Mouse (Mus musculus) hindbrain, embryonic 14.5 days (tissue): ENCODE results near the gene Zfp217. TPM values are rescaled to one million over a fixed set of nuclear protein-coding genes. Genes with fewer than 3 reads are reported as not detected.

Source experiments
- ATAC-seq: fragments of 200-750 bp; cut with Nextera tagmentation; 2 replicates; pipeline ENCODE4 v1.8.0; 2017; ENCODE audit warnings: moderate number of reproducible peaks, mild to moderate bottlenecking, moderate TSS enrichment, moderate library complexity; ENCODE audit not compliant: low FRiP score
- DNase-seq: peaks from one replicate; pipeline ENCODE4 v3.0.0-alpha.2; 2015; ENCODE audit warnings: low spot score
- H3K27ac ChIP-seq: fragments of 300-500 bp; sonication (generic); 2 replicates; pipeline ENCODE4 v1.5.1; 2014; ENCODE audit warnings: mild to moderate bottlenecking, moderate library complexity
- H3K27me3 ChIP-seq: fragments of 300-500 bp; sonication (generic); 2 replicates; pipeline ENCODE4 v1.6.1; 2014; ENCODE audit warnings: mild to moderate bottlenecking, low read length, mixed read lengths; ENCODE audit not compliant: control insufficient read depth, insufficient read depth
- H3K36me3 ChIP-seq: fragments of 300-500 bp; sonication (generic); replicated peaks from 2 replicates; pipeline ENCODE4 v1.6.1; 2014; ENCODE audit not compliant: control insufficient read depth, insufficient read depth
- H3K4me1 ChIP-seq: fragments of 300-500 bp; sonication (generic); replicated peaks from 2 replicates; pipeline ENCODE4 v1.6.1; 2014; ENCODE audit warnings: antibody characterized with exemption, low read length, mixed read lengths; ENCODE audit not compliant: control insufficient read depth, insufficient read depth
- H3K4me2 ChIP-seq: fragments of 300-500 bp; sonication (generic); replicated peaks from 2 replicates; pipeline ENCODE4 v1.6.1; 2014; ENCODE audit warnings: mild to moderate bottlenecking, moderate library complexity
- H3K4me3 ChIP-seq: fragments of 300-500 bp; sonication (generic); replicated peaks from 2 replicates; pipeline ENCODE4 v1.5.1; 2014; ENCODE audit warnings: mild to moderate bottlenecking, low read length
- H3K9ac ChIP-seq: fragments of 300-500 bp; sonication (generic); 2 replicates; pipeline ENCODE4 v1.6.1; 2014
- H3K9me3 ChIP-seq: fragments of 300-500 bp; sonication (generic); 2 replicates; pipeline ENCODE4 v1.6.1; 2016; ENCODE audit warnings: low read length; ENCODE audit not compliant: control insufficient read depth
- WGBS: fragments of 180-500 bp; shearing (Covaris S2); extraction: QIAGEN DNeasy Blood & Tissue Kit; methylation state at CpG from one replicate; pipeline ENCODE4 v1.1.7; 2014; 5-methylcytosine and 5-hydroxymethylcytosine counted together
- polyA plus RNA-seq: library from polyadenylated mRNA; unstranded; fragments of >200 nt; fragmentation: Nextera tagmentation; extraction: Ambion mirVana; gene quantifications from 2 replicates; pipeline ENCODE4 v1.2.1, GENCODE M21; 2014

Gene Zfp217
- polyA plus RNA-seq, 1 experiment from 2014 or later, result 1.5 TPM

GRCm38 (mm10) chr2:170101932-170102331 is 46.0 kb downstream of the Zfp217 start:
- Histone ChIP-seq H3K4me1 (no peaks in the 10 kb centered on the region), H3K9me3 (no peaks in the 10 kb centered on the region), H3K36me3 (no peaks in the 10 kb centered on the region), H3K27ac (no peak overlapping the region), H3K4me2 (no peak overlapping the region), H3K4me3 (no peak overlapping the region), H3K27me3 (no peaks in the 10 kb centered on the region), H3K9ac (no peak overlapping the region)
- no peak for DNase-seq
- ATAC-seq, result no peak
- 67% methylated on average over 7 of the region's 7 CpGs for WGBS

- Histone ChIP-seq H3K9me3 (no peaks in the 10 kb centered on the region), H3K27ac (no peak overlapping the region), H3K4me1 (no peaks in the 10 kb centered on the region), H3K36me3 (no peaks in the 10 kb centered on the region), H3K9ac (no peak overlapping the region), H3K4me3 (no peak overlapping the region), H3K4me2 (no peak overlapping the region), H3K27me3 (no peaks in the 10 kb centered on the region)
- ATAC-seq, result peak; percentile 65
- DNase-seq, result peak; percentile 98
- WGBS, result 6% methylated on average over 12 of the region's 12 CpGs
Observed at GRCm38 (mm10) chr2:170101132-170101531, 46.8 kb downstream of the Zfp217 start.

- no peaks in the 10 kb centered on the region for H3K4me1 ChIP-seq
- H3K27ac ChIP-seq, result no peak overlapping the region
- no peaks in the 10 kb centered on the region for H3K27me3 ChIP-seq
- no peak overlapping the region for H3K4me3 ChIP-seq
- no peaks in the 10 kb centered on the region for H3K9me3 ChIP-seq
- H3K4me2 ChIP-seq, result no peak overlapping the region
- DNase-seq, result no peak
- 89% methylated on average over 9 of the region's 9 CpGs for WGBS
- H3K9ac ChIP-seq, result no peak overlapping the region
- H3K36me3 ChIP-seq, result no peaks in the 10 kb centered on the region
- no peak for ATAC-seq
Observed at GRCm38 (mm10) chr2:170094871-170095270, 53.0 kb downstream of the Zfp217 start.

DNA sequence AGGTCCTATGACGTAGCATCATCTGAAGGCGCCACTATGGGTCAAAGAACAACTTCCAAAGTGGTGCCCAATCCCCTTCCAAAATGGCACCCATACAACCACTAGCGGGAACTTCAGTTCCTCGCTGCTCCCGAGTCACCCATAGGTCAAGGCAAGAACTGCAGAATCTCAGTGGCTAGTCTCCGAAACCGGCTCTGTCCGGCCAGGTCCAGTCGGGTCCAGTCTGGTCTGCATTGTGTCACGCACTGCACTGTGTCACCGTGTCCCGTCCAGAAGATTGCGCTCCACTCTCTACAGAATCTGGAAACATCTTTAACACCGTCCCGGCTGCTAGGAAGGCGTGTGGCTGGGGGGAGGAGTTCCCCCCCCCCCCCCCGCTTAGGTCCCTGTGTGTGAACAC is 53.7 kb downstream of the Zfp217 start:
- Histone ChIP-seq H3K9me3 (no peaks in the 10 kb centered on the region), H3K27me3 (no peaks in the 10 kb centered on the region), H3K9ac (no peak overlapping the region), H3K36me3 (no peaks in the 10 kb centered on the region), H3K27ac (no peak overlapping the region), H3K4me2 (no peak overlapping the region), H3K4me1 (no peaks in the 10 kb centered on the region), H3K4me3 (no peak overlapping the region)
- DNase-seq, result no peak
- WGBS, result 93% methylated on average over 17 of the region's 17 CpGs
- no peak for ATAC-seq

DNA sequence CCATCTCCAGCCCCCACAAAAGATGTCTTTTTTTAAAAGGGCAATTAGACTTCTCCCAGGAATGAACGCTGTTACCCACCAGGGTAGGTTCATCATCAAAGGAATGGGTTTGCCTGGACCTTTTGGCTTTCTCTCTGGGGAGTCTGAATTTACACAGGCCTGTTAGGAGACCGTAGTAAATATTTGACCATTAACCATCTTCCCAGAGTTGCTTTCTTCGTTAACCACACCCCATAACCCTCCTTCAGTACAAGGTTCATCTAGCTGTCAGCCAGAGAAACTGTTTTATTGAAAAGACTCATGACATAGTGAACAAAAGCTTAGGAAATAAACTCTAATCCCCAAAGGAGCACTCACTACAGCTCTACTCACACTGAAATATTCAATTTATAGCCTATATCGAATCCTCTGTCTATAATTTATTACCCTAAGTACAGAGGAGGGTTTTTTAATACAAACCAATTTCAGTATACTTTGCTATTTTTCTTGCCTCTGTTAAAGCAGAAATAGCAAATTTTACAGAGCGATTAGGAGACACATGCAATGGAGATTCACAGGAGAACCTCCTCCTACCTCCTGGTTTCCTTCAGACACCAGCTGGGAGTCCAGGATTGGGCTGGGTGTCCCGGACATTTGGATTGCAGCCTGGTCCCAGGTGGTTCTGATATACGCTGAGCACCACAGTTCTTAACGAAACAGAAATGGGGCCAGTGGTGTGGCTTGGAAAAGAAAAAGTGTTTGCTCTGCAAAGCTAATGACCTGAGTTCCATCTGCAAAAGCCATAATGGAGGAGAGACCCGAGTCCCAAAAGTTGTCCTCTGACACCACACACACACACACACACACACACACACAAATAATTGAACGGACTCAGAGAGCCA is 56.1 kb downstream of the Zfp217 start:
- H3K4me1 ChIP-seq, result no peaks in the 10 kb centered on the region
- H3K9me3 ChIP-seq, result no peaks in the 10 kb centered on the region
- no peak overlapping the region for H3K4me3 ChIP-seq
- H3K36me3 ChIP-seq, result no peaks in the 10 kb centered on the region
- H3K27me3 ChIP-seq, result no peaks in the 10 kb centered on the region
- no peak overlapping the region for H3K9ac ChIP-seq
- ATAC-seq, result no peak
- no peak for DNase-seq
- H3K4me2 ChIP-seq, result no peak overlapping the region
- H3K27ac ChIP-seq, result no peak overlapping the region
- 65% methylated on average over 10 of the region's 10 CpGs for WGBS

- H3K4me3 ChIP-seq, result no peak overlapping the region
- no peak for DNase-seq
- WGBS, result 54% methylated on average over 15 of the region's 15 CpGs
Observed at GRCm38 (mm10) chr2:170078442-170079017, 69.4 kb downstream of the Zfp217 start.

GRCm38 (mm10) chr2:170078041-170078440 is 69.9 kb downstream of the Zfp217 start:
- H3K4me2 ChIP-seq, result no peak overlapping the region
- ATAC-seq (no peak), DNase-seq (no peak)
- no peaks in the 10 kb centered on the region for H3K36me3 ChIP-seq
- H3K4me1 ChIP-seq, result no peaks in the 10 kb centered on the region; the same call in 1 of the 2 replicates
- H3K9me3 ChIP-seq, result no peaks in the 10 kb centered on the region
- H3K27ac ChIP-seq, result no peak overlapping the region
- 81% methylated on average over 10 of the region's 10 CpGs for WGBS
- no peaks in the 10 kb centered on the region for H3K27me3 ChIP-seq
- no peak overlapping the region for H3K9ac ChIP-seq
- no peak overlapping the region for H3K4me3 ChIP-seq

More at GRCm38 (mm10) chr2:170078442-170079017, 69.4 kb downstream of the Zfp217 start:
- Histone ChIP-seq H3K4me1 (no peaks in the 10 kb centered on the region; the same call in 1 of the 2 replicates), H3K4me2 (no peak overlapping the region), H3K9me3 (no peaks in the 10 kb centered on the region), H3K27me3 (no peaks in the 10 kb centered on the region), H3K27ac (no peak overlapping the region), H3K9ac (no peak overlapping the region), H3K36me3 (no peaks in the 10 kb centered on the region)
- ATAC-seq, result no peak

- Histone ChIP-seq H3K9ac (no peak overlapping the region), H3K9me3 (no peaks in the 10 kb centered on the region), H3K36me3 (no peaks in the 10 kb centered on the region), H3K27ac (no peak overlapping the region), H3K4me2 (no peak overlapping the region), H3K27me3 (no peaks in the 10 kb centered on the region), H3K4me3 (no peak overlapping the region), H3K4me1 (peaks cover 6% of the 10 kb centered on the region; the same call in 1 of the 2 replicates)
- ATAC-seq (no peak), DNase-seq (no peak)
- 75% methylated on average over 6 of the region's 6 CpGs for WGBS
Observed at GRCm38 (mm10) chr2:170076941-170077490, 70.9 kb downstream of the Zfp217 start.

DNA sequence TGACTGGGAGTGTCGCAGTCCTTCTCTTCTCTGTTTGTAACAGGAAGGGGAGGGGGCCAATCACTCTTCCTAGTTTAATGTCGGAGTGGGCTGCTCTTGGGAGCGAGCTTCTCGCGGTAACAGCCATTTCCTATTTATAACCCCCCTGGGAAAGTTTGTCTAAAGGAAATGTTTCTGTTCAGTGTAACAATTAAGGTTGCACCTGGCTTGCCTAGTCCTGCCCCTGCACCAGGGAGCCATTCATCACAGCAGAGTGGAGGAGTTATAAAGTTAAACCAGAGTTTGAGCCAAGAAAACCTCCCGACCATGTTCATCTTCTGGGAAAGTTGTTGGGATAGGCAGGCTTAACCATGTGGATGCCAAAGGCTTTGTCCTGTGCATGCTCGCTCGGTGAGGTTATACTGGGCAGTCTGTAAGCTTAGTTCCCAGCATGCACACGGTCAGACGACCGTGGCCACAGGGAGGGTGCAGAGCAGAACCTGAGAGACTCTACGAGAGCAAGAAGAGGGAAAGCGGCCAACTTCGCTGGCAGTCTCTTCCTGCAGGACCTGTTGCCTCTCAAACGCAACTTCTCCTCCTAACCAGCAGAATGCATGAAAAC is 77.2 kb downstream of the Zfp217 start:
- 45% methylated on average over 15 of the region's 15 CpGs for WGBS
- Histone ChIP-seq H3K9me3 (0 out of 2 replicates have a peak, but pooled peaks cover 7% of the 10 kb centered on the region), H3K27me3 (no peaks in the 10 kb centered on the region), H3K36me3 (no peaks in the 10 kb centered on the region), H3K9ac (no peak overlapping the region), H3K4me3 (no peak overlapping the region), H3K4me2 (peak overlapping the region; percentile 15; the same call in 1 of the 2 replicates), H3K27ac (no peak overlapping the region), H3K4me1 (0 out of 2 replicates have a peak, but pooled peaks cover 13% of the 10 kb centered on the region)
- peak; percentile 43; the same call in 1 of the 2 replicates for ATAC-seq
- DNase-seq, result no peak
